Mouse (Mus musculus): ENCODE data around the gene Sox10.

The Sox10 gene

GRCm38 (mm10) chr15:79165140-79165539 is at the start of gene Sox10:
Gene Sox10, minus strand, starts transcription at chr15:79165240.
- no peak for DNase-seq (ENCODE audit: low read depth, low spot score)

GRCm38 (mm10) chr15:79213591-79213990 is 48.6 kb upstream of the Sox10 start:
- DNase-seq (ENCODE audit: low read depth, low spot score): no peak

- no peak for DNase-seq (ENCODE audit: low read depth, low spot score)
Measured at GRCm38 (mm10) chr15:79212750-79213446, 47.9 kb upstream of the Sox10 start.

- DNase-seq (ENCODE audit: low read depth, low spot score): no peak
Measured at GRCm38 (mm10) chr15:79210357-79210756, 45.3 kb upstream of the Sox10 start.

- peak; percentile 38 for DNase-seq (ENCODE audit: low read depth, low spot score)
Measured at GRCm38 (mm10) chr15:79208758-79209439, 43.9 kb upstream of the Sox10 start.

- peak; percentile 34 for DNase-seq (ENCODE audit: low read depth, low spot score)
Measured at GRCm38 (mm10) chr15:79208211-79208610, 43.2 kb upstream of the Sox10 start.

- no peak for DNase-seq (ENCODE audit: low read depth, low spot score)
Measured at GRCm38 (mm10) chr15:79202575-79202974, 37.5 kb upstream of the Sox10 start.

GRCm38 (mm10) chr15:79201491-79202150 is 36.6 kb upstream of the Sox10 start:
- no peak for DNase-seq (ENCODE audit: low read depth, low spot score)

- no peak for DNase-seq (ENCODE audit: low read depth, low spot score)
Measured at GRCm38 (mm10) chr15:79199390-79199976, 34.4 kb upstream of the Sox10 start.

- peak; percentile 70 for DNase-seq (ENCODE audit: low read depth, low spot score)
Measured at GRCm38 (mm10) chr15:79195492-79195891, 30.5 kb upstream of the Sox10 start.

GRCm38 (mm10) chr15:79194946-79195345 is 29.9 kb upstream of the Sox10 start:
- no peak for DNase-seq (ENCODE audit: low read depth, low spot score)

GRCm38 (mm10) chr15:79194048-79194447 is 29.0 kb upstream of the Sox10 start:
- no peak for DNase-seq (ENCODE audit: low read depth, low spot score)

GRCm38 (mm10) chr15:79192885-79193845 is 28.1 kb upstream of the Sox10 start:
- DNase-seq (ENCODE audit: low read depth, low spot score): no peak

- no peak for DNase-seq (ENCODE audit: low read depth, low spot score)
Measured at GRCm38 (mm10) chr15:79192450-79192849, 27.4 kb upstream of the Sox10 start.

- no peak for DNase-seq (ENCODE audit: low read depth, low spot score)
Measured at GRCm38 (mm10) chr15:79191426-79191825, 26.4 kb upstream of the Sox10 start.

- no peak for DNase-seq (ENCODE audit: low read depth, low spot score)
Measured at GRCm38 (mm10) chr15:79187819-79188218, 22.8 kb upstream of the Sox10 start.

GRCm38 (mm10) chr15:79185213-79185612 is 20.2 kb upstream of the Sox10 start:
- DNase-seq (ENCODE audit: low read depth, low spot score): no peak

GRCm38 (mm10) chr15:79176905-79177304 is 11.9 kb upstream of the Sox10 start:
- no peak for DNase-seq (ENCODE audit: low read depth, low spot score)

- DNase-seq (ENCODE audit: low read depth, low spot score): no peak
Measured at GRCm38 (mm10) chr15:79166712-79167111, 1.7 kb upstream of the Sox10 start.

- no peak for DNase-seq (ENCODE audit: low read depth, low spot score)
Measured at GRCm38 (mm10) chr15:79164251-79164650, 789 bp downstream of the Sox10 start.

- no peak for DNase-seq (ENCODE audit: low read depth, low spot score)
Measured at GRCm38 (mm10) chr15:79162822-79163221, 2.2 kb downstream of the Sox10 start.
